Mouse (Mus musculus): ENCODE results near the gene Olfr275. TPM values are rescaled to one million over a fixed set of nuclear protein-coding genes. Genes with fewer than 3 reads are reported as not detected.
"Not testable (repeated sequence)": the region's sequence is repeated elsewhere in the genome, so short reads cannot be mapped to it uniquely, and the experiment has no call there.

The Olfr275 gene
- total and polyA plus RNA-seq, 3 experiments: not detected

DNA sequence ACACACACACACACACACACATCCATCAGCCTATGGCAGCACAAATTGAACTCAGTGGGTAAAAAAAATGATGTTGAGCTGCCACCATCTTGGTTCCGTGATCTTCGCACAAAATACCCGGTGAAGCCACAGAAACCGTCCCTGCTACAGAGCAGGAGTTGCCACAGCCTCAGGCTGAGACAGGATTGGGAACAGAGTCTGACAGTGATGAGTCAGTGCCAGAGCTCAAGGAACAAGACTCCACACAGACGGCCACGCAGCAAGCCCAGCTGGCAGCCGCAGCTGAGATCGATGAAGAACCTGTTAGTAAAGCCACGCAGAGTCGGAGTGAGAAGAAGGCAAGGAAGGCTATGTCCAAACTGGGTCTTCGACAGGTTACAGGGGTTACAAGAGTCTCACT, 7.0 kb downstream of the Olfr275 start:
- in situ Hi-C loops (cut with MboI; ENCODE audit: low pct_ligation_motif_present, low pct_unique_long_range_greater_than_20kb, low sequenced_read_pairs) (no loop called here), dilution Hi-C loops (cut with MboI; ENCODE audit: extremely low pct_ligation_motif_present, extremely low pct_unique_long_range_greater_than_20kb, low sequenced_read_pairs) (no loop called here)
- DNase-seq (ENCODE audit: extremely low read depth): no peak
- H3K9ac ChIP-seq (ENCODE audit: insufficient read depth, low read depth): no peak overlapping the region
- H3K27me3 ChIP-seq (replicated peaks): no peaks in the 10 kb centered on the region
- no peak for TF ChIP-seq USF2 (conservative IDR thresholded peaks at IDR 0.05; ENCODE audit: low read depth, low read length)
- TF ChIP-seq BHLHE40 (IDR thresholded peaks at IDR 0.05; ENCODE audit: low read depth, low read length): no peak
- no peak for TF ChIP-seq EP300 (IDR thresholded peaks at IDR 0.05; ENCODE audit: low read length)
- TF ChIP-seq CTCF (conservative IDR thresholded peaks at IDR 0.05 in 1 of 2, IDR thresholded peaks at IDR 0.05 in 1 of 2; ENCODE audit: low read depth in 2 of 2, low read length in 2 of 2): no peak
- TF ChIP-seq RAD21 (IDR thresholded peaks at IDR 0.05; ENCODE audit: low read depth, low read length): no peak
- TF ChIP-seq ZKSCAN1 (IDR thresholded peaks at IDR 0.05; ENCODE audit: borderline replicate concordance, low read depth, low read length): no peak
- TF ChIP-seq IRF4 (IDR thresholded peaks at IDR 0.05; ENCODE audit: low read depth, low read length): no peak
- TF ChIP-seq HCFC1 (IDR thresholded peaks at IDR 0.05; ENCODE audit: low read depth, low read length): no peak
- no peak for TF ChIP-seq ETS1 (conservative IDR thresholded peaks at IDR 0.05; ENCODE audit: low read depth, low read length)
- no peak for TF ChIP-seq UBTF (IDR thresholded peaks at IDR 0.05; ENCODE audit: low read depth, low read length)
- TF ChIP-seq CHD2 (IDR thresholded peaks at IDR 0.05; ENCODE audit: low read length): no peak
- no peak for TF ChIP-seq POLR2A (IDR thresholded peaks at IDR 0.05; ENCODE audit: low read depth, low read length)
- no peak for TF ChIP-seq SMC3 (IDR thresholded peaks at IDR 0.05; ENCODE audit: low read depth, low read length)
- TF ChIP-seq SIN3A (IDR thresholded peaks at IDR 0.05; ENCODE audit: low read length): no peak
- no peak for TF ChIP-seq CHD1 (IDR thresholded peaks at IDR 0.05; ENCODE audit: low read depth, low read length)
- TF ChIP-seq PAX5 (IDR thresholded peaks at IDR 0.05; ENCODE audit: low read length): no peak
- H3K79me2 ChIP-seq (replicated peaks; ENCODE audit: control insufficient read depth, extremely low read depth, insufficient read depth, poor library complexity, severe bottlenecking): no peaks in the 10 kb centered on the region
- no peak overlapping the region for H3K4me2 ChIP-seq (ENCODE audit: insufficient read depth, low read depth, poor library complexity, severe bottlenecking)
- H3K36me3 ChIP-seq (replicated peaks in 1 of 2; ENCODE audit: control insufficient read depth in 1 of 2, insufficient read depth in 1 of 2, low read length in 1 of 2): no peaks in the 10 kb centered on the region
- no peaks in the 10 kb centered on the region for H3K4me1 ChIP-seq (ENCODE audit: control insufficient read depth in 1 of 2, insufficient read depth in 2 of 2)
- H3K9me3 ChIP-seq (replicated peaks; ENCODE audit: low read length): no peaks in the 10 kb centered on the region
- H3K4me3 ChIP-seq (replicated peaks in 1 of 3; ENCODE audit: low read depth in 2 of 3, low read length in 2 of 3, poor library complexity in 1 of 3): no peak overlapping the region
- H3K27ac ChIP-seq (ENCODE audit: insufficient read depth, low read depth): no peak overlapping the region

GRCm38 (mm10) chr4:52845411-52845810, 31.0 kb downstream of the Olfr275 start:
- H3K4me2 ChIP-seq (ENCODE audit: insufficient read depth, low read depth, poor library complexity, severe bottlenecking); H3K4me1 ChIP-seq (ENCODE audit: control insufficient read depth in 1 of 2, insufficient read depth in 2 of 2); H3K36me3 ChIP-seq (replicated peaks in 1 of 2; ENCODE audit: control insufficient read depth in 1 of 2, insufficient read depth in 1 of 2, low read length in 1 of 2); H3K4me3 ChIP-seq (replicated peaks in 1 of 3; ENCODE audit: low read depth in 2 of 3, low read length in 2 of 3, poor library complexity in 1 of 3); DNase-seq (ENCODE audit: extremely low read depth); dilution Hi-C loops (cut with MboI; ENCODE audit: extremely low pct_ligation_motif_present, extremely low pct_unique_long_range_greater_than_20kb, low sequenced_read_pairs); in situ Hi-C loops (cut with MboI; ENCODE audit: low pct_ligation_motif_present, low pct_unique_long_range_greater_than_20kb, low sequenced_read_pairs); H3K27ac ChIP-seq (ENCODE audit: insufficient read depth, low read depth); H3K27me3 ChIP-seq (replicated peaks); H3K9me3 ChIP-seq (replicated peaks; ENCODE audit: low read length); H3K79me2 ChIP-seq (replicated peaks; ENCODE audit: control insufficient read depth, extremely low read depth, insufficient read depth, poor library complexity, severe bottlenecking); H3K9ac ChIP-seq (ENCODE audit: insufficient read depth, low read depth): not testable (repeated sequence)

Data from CH12.LX (cell line).